Mouse (Mus musculus): Measurements from ENCODE around the gene Creg2. TPM values are rescaled to one million over a fixed set of nuclear protein-coding genes. Genes with fewer than 3 reads are reported as not detected.

Creg2 gene
- polyA plus RNA-seq, 1 experiment from 2014 or later: 0.05 TPM

DNA sequence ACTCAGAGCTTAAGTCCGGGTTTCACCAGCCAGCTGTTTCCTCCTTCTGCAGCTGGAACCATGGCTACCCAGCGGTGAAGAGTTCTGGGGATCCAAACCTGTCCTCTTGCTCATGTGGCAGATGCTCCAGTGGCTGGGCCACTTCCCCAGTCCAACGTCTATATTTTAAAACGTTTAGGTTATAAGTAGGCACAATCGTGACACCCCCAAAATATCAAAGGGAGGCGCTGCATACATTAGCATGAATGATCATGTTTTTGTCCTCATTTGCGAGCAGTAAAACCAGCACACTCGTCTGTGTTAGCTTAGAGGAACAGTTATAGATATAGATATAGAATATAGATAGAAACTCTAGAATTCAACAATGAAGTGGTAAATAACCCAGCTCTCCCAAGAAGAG is 14.1 kb downstream of the Creg2 start:
- Histone ChIP-seq H3K9ac (ENCODE audit: low read length) (no peak overlapping the region), H3K4me2 (ENCODE audit: low read length) (no peak overlapping the region), H3K4me1 (ENCODE audit: control insufficient read depth in 2 of 2, insufficient read depth in 2 of 2, low read length in 2 of 2) (no peaks in the 10 kb centered on the region; a peak in 1 of 4 replicates), H3K4me3 (ENCODE audit: control insufficient read depth in 1 of 2, insufficient read depth in 1 of 2, low read depth in 1 of 2, low read length in 2 of 2) (no peak overlapping the region), H3K36me3 (ENCODE audit: control insufficient read depth, insufficient read depth, low read length) (no peaks in the 10 kb centered on the region), H3K27me3 (ENCODE audit: control insufficient read depth, insufficient read depth, low read length) (no peaks in the 10 kb centered on the region; the same call in 1 of the 2 replicates), H3K9me3 (ENCODE audit: control insufficient read depth, low read length) (no peaks in the 10 kb centered on the region; the same call in 1 of the 2 replicates), H3K27ac (replicated peaks in 1 of 2; ENCODE audit: control insufficient read depth in 1 of 2, insufficient read depth in 1 of 2, low read depth in 2 of 2, low read length in 2 of 2) (no peak overlapping the region)
- 63% methylated on average over 8 of the region's 8 CpGs for WGBS
- ATAC-seq (ENCODE audit: insufficient number of reproducible peaks, insufficient read depth, low FRiP score, low read depth): no peak

DNA sequence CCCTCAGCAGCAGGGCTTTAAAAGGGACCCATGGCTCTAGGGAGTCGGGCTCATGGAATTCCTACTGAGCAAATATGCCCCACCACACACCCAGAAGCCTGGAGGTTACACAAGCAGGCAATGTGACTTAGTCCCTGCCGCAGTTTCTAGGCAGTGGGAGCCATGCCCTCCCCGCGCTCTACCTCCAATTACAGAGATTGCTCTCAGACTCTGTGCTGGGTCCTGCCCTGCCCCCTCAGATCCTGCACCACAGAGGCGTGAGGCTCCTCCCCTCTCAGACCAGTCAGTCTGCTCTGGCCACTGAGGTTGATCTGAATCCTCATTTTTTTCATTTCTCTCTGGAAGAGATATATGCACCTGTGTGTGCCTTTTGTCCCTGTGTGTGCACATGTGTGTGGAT is 14.6 kb downstream of the Creg2 start:
- Histone ChIP-seq H3K9ac (ENCODE audit: low read length) (no peak overlapping the region), H3K27ac (replicated peaks in 1 of 2; ENCODE audit: control insufficient read depth in 1 of 2, insufficient read depth in 1 of 2, low read depth in 2 of 2, low read length in 2 of 2) (no peak overlapping the region), H3K4me1 (ENCODE audit: control insufficient read depth in 2 of 2, insufficient read depth in 2 of 2, low read length in 2 of 2) (no peaks in the 10 kb centered on the region; a peak in 1 of 4 replicates), H3K27me3 (ENCODE audit: control insufficient read depth, insufficient read depth, low read length) (no peaks in the 10 kb centered on the region; the same call in 1 of the 2 replicates), H3K9me3 (ENCODE audit: control insufficient read depth, low read length) (no peaks in the 10 kb centered on the region; the same call in 1 of the 2 replicates), H3K4me2 (ENCODE audit: low read length) (no peak overlapping the region), H3K4me3 (ENCODE audit: control insufficient read depth in 1 of 2, insufficient read depth in 1 of 2, low read depth in 1 of 2, low read length in 2 of 2) (no peak overlapping the region), H3K36me3 (ENCODE audit: control insufficient read depth, insufficient read depth, low read length) (no peaks in the 10 kb centered on the region)
- 3% methylated on average over 5 of the region's 5 CpGs for WGBS
- ATAC-seq (ENCODE audit: insufficient number of reproducible peaks, insufficient read depth, low FRiP score, low read depth): no peak

DNA sequence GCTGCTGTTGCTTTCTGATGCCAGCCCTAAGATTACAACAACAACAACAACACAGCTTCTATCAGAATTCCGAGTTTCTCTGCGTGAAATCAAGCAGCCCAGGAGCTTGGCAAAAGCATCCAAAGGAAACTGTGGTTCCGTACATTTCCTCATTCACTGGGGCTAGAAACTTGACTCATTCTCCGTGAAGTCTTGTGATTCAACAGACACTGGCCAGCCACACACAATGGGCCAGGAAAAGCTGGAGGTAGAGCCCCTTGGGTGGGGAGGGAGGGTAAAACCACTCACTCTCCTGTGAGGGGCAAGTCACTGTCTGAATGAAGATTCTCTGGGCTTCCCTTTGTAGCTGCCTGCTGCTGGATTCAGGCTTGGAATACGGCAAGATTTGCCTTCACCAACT is 15.1 kb downstream of the Creg2 start:
- Histone ChIP-seq H3K36me3 (ENCODE audit: control insufficient read depth, insufficient read depth, low read length) (no peaks in the 10 kb centered on the region), H3K4me3 (ENCODE audit: control insufficient read depth in 1 of 2, insufficient read depth in 1 of 2, low read depth in 1 of 2, low read length in 2 of 2) (no peak overlapping the region), H3K4me2 (ENCODE audit: low read length) (no peak overlapping the region), H3K27ac (replicated peaks in 1 of 2; ENCODE audit: control insufficient read depth in 1 of 2, insufficient read depth in 1 of 2, low read depth in 2 of 2, low read length in 2 of 2) (no peak overlapping the region), H3K9ac (ENCODE audit: low read length) (no peak overlapping the region), H3K4me1 (ENCODE audit: control insufficient read depth in 2 of 2, insufficient read depth in 2 of 2, low read length in 2 of 2) (no peaks in the 10 kb centered on the region; a peak in 1 of 4 replicates), H3K9me3 (ENCODE audit: control insufficient read depth, low read length) (no peaks in the 10 kb centered on the region), H3K27me3 (ENCODE audit: control insufficient read depth, insufficient read depth, low read length) (no peaks in the 10 kb centered on the region; the same call in 1 of the 2 replicates)
- 35% methylated on average over 5 of the region's 5 CpGs for WGBS
- no peak for ATAC-seq (ENCODE audit: insufficient number of reproducible peaks, insufficient read depth, low FRiP score, low read depth)

DNA sequence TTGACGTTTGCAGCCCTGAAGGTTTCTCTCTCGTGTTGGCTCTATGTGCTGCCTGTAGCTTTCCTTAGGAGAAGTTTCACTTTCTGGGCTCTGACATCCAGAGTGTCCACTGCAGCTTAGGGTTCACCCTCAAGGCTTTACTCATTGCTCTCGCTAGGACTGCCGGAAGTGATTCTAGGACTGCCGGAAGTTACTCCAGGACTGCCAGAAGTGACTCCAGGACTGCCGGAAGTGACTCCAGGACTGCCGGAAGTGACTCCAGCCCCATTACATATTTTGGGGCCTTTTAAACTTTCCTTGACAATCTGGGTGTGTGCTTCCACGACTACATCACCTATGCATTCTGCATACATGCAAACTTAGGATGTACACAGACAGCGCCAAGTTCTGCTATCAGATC is 22.7 kb downstream of the Creg2 start:
- Histone ChIP-seq H3K9ac (ENCODE audit: low read length) (no peak overlapping the region), H3K27ac (replicated peaks in 1 of 2; ENCODE audit: control insufficient read depth in 1 of 2, insufficient read depth in 1 of 2, low read depth in 2 of 2, low read length in 2 of 2) (no peak overlapping the region), H3K27me3 (ENCODE audit: control insufficient read depth, insufficient read depth, low read length) (no peaks in the 10 kb centered on the region), H3K36me3 (ENCODE audit: control insufficient read depth, insufficient read depth, low read length) (no peaks in the 10 kb centered on the region), H3K9me3 (ENCODE audit: control insufficient read depth, low read length) (no peaks in the 10 kb centered on the region), H3K4me3 (ENCODE audit: control insufficient read depth in 1 of 2, insufficient read depth in 1 of 2, low read depth in 1 of 2, low read length in 2 of 2) (no peak overlapping the region), H3K4me2 (ENCODE audit: low read length) (no peak overlapping the region), H3K4me1 (ENCODE audit: control insufficient read depth in 2 of 2, insufficient read depth in 2 of 2, low read length in 2 of 2) (no peaks in the 10 kb centered on the region)
- 72% methylated on average over 9 of the region's 9 CpGs for WGBS
- ATAC-seq (ENCODE audit: insufficient number of reproducible peaks, insufficient read depth, low FRiP score, low read depth): no peak

DNA sequence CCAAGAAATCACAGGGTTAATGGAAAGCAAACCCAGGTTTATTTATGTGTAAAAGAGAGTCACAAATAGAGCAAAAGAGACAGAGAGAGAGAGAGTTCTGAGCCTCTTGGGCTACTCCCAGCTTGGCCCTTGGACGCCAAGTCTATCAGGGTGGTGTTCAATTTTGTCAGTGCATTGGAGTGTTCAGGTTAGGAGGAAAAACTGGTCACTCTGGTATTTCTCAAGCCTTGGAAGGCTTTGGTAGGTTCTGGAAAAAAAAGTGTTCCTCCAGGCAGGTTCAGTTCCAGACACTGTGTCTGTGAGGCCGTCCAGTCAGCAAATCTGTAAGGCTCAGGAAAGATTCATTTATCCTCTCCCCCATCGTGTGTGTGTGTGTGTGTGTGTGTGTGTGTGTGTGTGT is 25.8 kb downstream of the Creg2 start:
- Histone ChIP-seq H3K36me3 (ENCODE audit: control insufficient read depth, insufficient read depth, low read length) (no peaks in the 10 kb centered on the region), H3K27ac (replicated peaks in 1 of 2; ENCODE audit: control insufficient read depth in 1 of 2, insufficient read depth in 1 of 2, low read depth in 2 of 2, low read length in 2 of 2) (no peak overlapping the region), H3K9me3 (ENCODE audit: control insufficient read depth, low read length) (no peaks in the 10 kb centered on the region), H3K4me3 (ENCODE audit: control insufficient read depth in 1 of 2, insufficient read depth in 1 of 2, low read depth in 1 of 2, low read length in 2 of 2) (no peak overlapping the region), H3K4me1 (ENCODE audit: control insufficient read depth in 2 of 2, insufficient read depth in 2 of 2, low read length in 2 of 2) (no peaks in the 10 kb centered on the region), H3K4me2 (ENCODE audit: low read length) (no peak overlapping the region), H3K27me3 (ENCODE audit: control insufficient read depth, insufficient read depth, low read length) (no peaks in the 10 kb centered on the region), H3K9ac (ENCODE audit: low read length) (no peak overlapping the region)
- WGBS: 66% methylated on average over 3 of the region's 3 CpGs
- no peak for ATAC-seq (ENCODE audit: insufficient number of reproducible peaks, insufficient read depth, low FRiP score, low read depth)

DNA sequence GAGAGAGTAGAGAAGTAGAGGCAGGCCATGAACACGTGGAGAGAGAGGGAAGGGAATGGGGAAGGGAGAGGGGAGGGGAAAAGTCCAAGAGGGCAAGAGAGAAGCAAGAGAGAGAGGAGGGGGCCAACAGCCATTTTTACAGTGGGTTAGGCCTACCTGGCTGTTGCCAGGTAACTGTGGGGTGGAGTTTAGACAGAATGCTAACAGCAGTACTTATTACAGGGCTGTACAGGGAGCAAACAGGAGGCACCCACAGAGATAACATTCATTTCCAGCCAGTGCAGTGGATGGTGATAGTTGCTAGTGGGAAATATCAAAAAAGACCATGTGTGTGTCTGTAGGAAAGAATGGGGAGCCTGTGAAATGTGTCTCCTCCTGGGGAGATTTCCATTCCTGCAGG is 27.5 kb downstream of the Creg2 start:
- WGBS: 50% methylated on average over 1 of the region's 1 CpGs
- Histone ChIP-seq H3K9ac (ENCODE audit: low read length) (no peak overlapping the region), H3K4me1 (ENCODE audit: control insufficient read depth in 2 of 2, insufficient read depth in 2 of 2, low read length in 2 of 2) (no peaks in the 10 kb centered on the region), H3K36me3 (ENCODE audit: control insufficient read depth, insufficient read depth, low read length) (no peaks in the 10 kb centered on the region), H3K27ac (replicated peaks in 1 of 2; ENCODE audit: control insufficient read depth in 1 of 2, insufficient read depth in 1 of 2, low read depth in 2 of 2, low read length in 2 of 2) (no peak overlapping the region), H3K4me2 (ENCODE audit: low read length) (no peak overlapping the region), H3K4me3 (ENCODE audit: control insufficient read depth in 1 of 2, insufficient read depth in 1 of 2, low read depth in 1 of 2, low read length in 2 of 2) (no peak overlapping the region), H3K9me3 (ENCODE audit: control insufficient read depth, low read length) (no peaks in the 10 kb centered on the region), H3K27me3 (ENCODE audit: control insufficient read depth, insufficient read depth, low read length) (no peaks in the 10 kb centered on the region)
- no peak for ATAC-seq (ENCODE audit: insufficient number of reproducible peaks, insufficient read depth, low FRiP score, low read depth)

DNA sequence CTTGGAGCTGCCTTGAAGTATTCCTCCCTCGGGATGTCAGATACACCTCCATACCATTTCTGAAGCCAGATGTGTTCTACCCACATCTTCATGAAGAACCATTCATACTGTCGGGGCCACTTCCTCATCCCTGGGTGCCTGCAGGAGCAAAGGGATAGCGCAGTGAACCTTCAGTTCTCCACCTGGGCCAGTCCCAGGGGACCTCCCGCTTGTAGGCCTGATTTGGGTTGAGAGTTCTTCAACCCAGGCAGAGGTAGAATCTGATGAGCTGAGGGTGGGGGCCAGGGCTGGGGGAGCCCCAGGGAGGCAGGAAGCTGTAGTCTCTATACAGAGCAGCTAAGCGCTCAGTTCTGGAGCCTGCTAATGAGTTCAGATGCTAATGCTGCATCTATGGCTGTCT is 28.2 kb downstream of the Creg2 start:
- Histone ChIP-seq H3K9ac (ENCODE audit: low read length) (no peak overlapping the region), H3K4me3 (ENCODE audit: control insufficient read depth in 1 of 2, insufficient read depth in 1 of 2, low read depth in 1 of 2, low read length in 2 of 2) (no peak overlapping the region), H3K9me3 (ENCODE audit: control insufficient read depth, low read length) (no peaks in the 10 kb centered on the region), H3K4me2 (ENCODE audit: low read length) (no peak overlapping the region), H3K27ac (replicated peaks in 1 of 2; ENCODE audit: control insufficient read depth in 1 of 2, insufficient read depth in 1 of 2, low read depth in 2 of 2, low read length in 2 of 2) (no peak overlapping the region), H3K27me3 (ENCODE audit: control insufficient read depth, insufficient read depth, low read length) (no peaks in the 10 kb centered on the region), H3K36me3 (ENCODE audit: control insufficient read depth, insufficient read depth, low read length) (no peaks in the 10 kb centered on the region), H3K4me1 (ENCODE audit: control insufficient read depth in 2 of 2, insufficient read depth in 2 of 2, low read length in 2 of 2) (no peaks in the 10 kb centered on the region)
- 90% methylated on average over 5 of the region's 5 CpGs for WGBS
- ATAC-seq (ENCODE audit: insufficient number of reproducible peaks, insufficient read depth, low FRiP score, low read depth): no peak

DNA sequence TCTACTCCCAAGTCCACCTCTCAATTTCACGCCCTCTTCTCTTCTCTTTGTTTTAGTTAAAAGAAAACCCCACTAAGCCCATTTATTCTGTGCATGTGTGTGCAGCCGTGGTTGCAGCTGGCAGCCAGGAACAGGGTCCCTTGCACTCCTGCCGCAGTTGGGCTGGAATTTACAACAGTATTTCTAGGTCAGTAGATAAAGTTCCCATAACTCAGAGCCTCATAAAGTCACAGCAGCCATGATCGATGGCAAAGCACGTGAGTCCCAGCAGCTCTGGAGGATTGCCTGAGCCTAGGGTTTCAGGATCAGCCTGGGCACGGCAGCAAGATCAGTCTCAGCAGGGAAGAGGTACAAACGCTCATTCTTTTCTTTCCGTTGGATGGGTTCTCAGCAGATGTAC is 32.8 kb downstream of the Creg2 start:
- Histone ChIP-seq H3K27ac (replicated peaks in 1 of 2; ENCODE audit: control insufficient read depth in 1 of 2, insufficient read depth in 1 of 2, low read depth in 2 of 2, low read length in 2 of 2) (no peak overlapping the region), H3K4me1 (ENCODE audit: control insufficient read depth in 2 of 2, insufficient read depth in 2 of 2, low read length in 2 of 2) (0 out of 4 replicates have a peak, but pooled peaks cover 2 to 3% of the 10 kb centered on the region in 2 experiments), H3K9ac (ENCODE audit: low read length) (no peak overlapping the region), H3K4me2 (ENCODE audit: low read length) (no peak overlapping the region), H3K36me3 (ENCODE audit: control insufficient read depth, insufficient read depth, low read length) (no peaks in the 10 kb centered on the region), H3K4me3 (ENCODE audit: control insufficient read depth in 1 of 2, insufficient read depth in 1 of 2, low read depth in 1 of 2, low read length in 2 of 2) (no peak overlapping the region), H3K9me3 (ENCODE audit: control insufficient read depth, low read length) (no peaks in the 10 kb centered on the region), H3K27me3 (ENCODE audit: control insufficient read depth, insufficient read depth, low read length) (no peaks in the 10 kb centered on the region)
- WGBS: 53% methylated on average over 8 of the region's 8 CpGs
- no peak for ATAC-seq (ENCODE audit: insufficient number of reproducible peaks, insufficient read depth, low FRiP score, low read depth)
